Comparison of ENCODE assay signal across 8 mouse cellular contexts in genomic region chr4:124700248-124700971, GRCm38 (mm10). TPM values are rescaled to one million over a fixed set of nuclear protein-coding genes. Genes with fewer than 3 reads are reported as not detected.
DNase-seq lines count a peak whose midpoint lies in the region; ATAC-seq lines count a peak whose summit lies in the region.

Fhl3 (plus strand) TSS chr4:124700701.

- H3K27ac ChIP-seq in forebrain, embryonic 16.5 days (ENCODE audit: low read length), result no peak within 1 kb of the TSS; the same call in 1 of the 2 replicates
- peak within 1 kb of the TSS; percentile 47 for H3K27ac ChIP-seq in hindbrain, embryonic 11.5 days (ENCODE audit: low read depth, low read length)
- H3K27ac ChIP-seq in limb, embryonic 15.5 days, result peak within 1 kb of the TSS; percentile 96
- no peak within 1 kb of the TSS for H3K27ac ChIP-seq in midbrain, embryonic 15.5 days

- WGBS in forebrain, embryonic 16.5 days, result under 1% methylated on average over 44 of the region's 59 CpGs
- WGBS in hindbrain, embryonic 11.5 days, result 2% methylated on average over 38 of the region's 59 CpGs
- WGBS in limb, embryonic 15.5 days, result 1% methylated on average over 43 of the region's 59 CpGs
- WGBS in midbrain, embryonic 15.5 days, result under 1% methylated on average over 57 of the region's 59 CpGs

- peak within 1 kb of the TSS; percentile 99 for H3K4me2 ChIP-seq in forebrain, embryonic 16.5 days (ENCODE audit: low read length)
- peak within 1 kb of the TSS; percentile 97 for H3K4me2 ChIP-seq in hindbrain, embryonic 11.5 days (replicated peaks; ENCODE audit: low read depth, low read length)
- H3K4me2 ChIP-seq in limb, embryonic 15.5 days, result peak within 1 kb of the TSS; percentile 74
- H3K4me2 ChIP-seq in midbrain, embryonic 15.5 days, result peak within 1 kb of the TSS; percentile 81

- no peaks in the 10 kb centered on the region for H3K9me3 ChIP-seq in forebrain, embryonic 16.5 days (ENCODE audit: control insufficient read depth, low read length)
- no peaks in the 10 kb centered on the region for H3K9me3 ChIP-seq in hindbrain, embryonic 11.5 days (ENCODE audit: control insufficient read depth, low read length)
- H3K9me3 ChIP-seq in limb, embryonic 15.5 days, result no peaks in the 10 kb centered on the region
- H3K9me3 ChIP-seq in midbrain, embryonic 15.5 days, result no peaks in the 10 kb centered on the region

- H3K27me3 ChIP-seq in forebrain, embryonic 16.5 days (replicated peaks; ENCODE audit: control insufficient read depth, insufficient read depth, low read length), result peaks cover 12% of the 10 kb centered on the region
- H3K27me3 ChIP-seq in hindbrain, embryonic 11.5 days (ENCODE audit: control insufficient read depth, insufficient read depth, low read length), result peaks cover 10% of the 10 kb centered on the region
- no peaks in the 10 kb centered on the region for H3K27me3 ChIP-seq in limb, embryonic 15.5 days
- peaks cover 12% of the 10 kb centered on the region for H3K27me3 ChIP-seq in midbrain, embryonic 15.5 days (replicated peaks)

- peak; percentile 77 for DNase-seq in CD4-positive helper T cell, adult 2 months (ENCODE audit: low read depth, low spot score)
- peak; percentile 69 for DNase-seq in hindbrain, embryonic 11.5 days (ENCODE audit: low spot score)
- peak; percentile 84 for DNase-seq in testis, postnatal 10 days (ENCODE audit: low spot score)
- no peak for DNase-seq in layer of hippocampus, adult 18-20 months (ENCODE audit: low spot score in 2 of 2)

- peaks cover 40% of the 10 kb centered on the region for H3K4me1 ChIP-seq in forebrain, embryonic 16.5 days (replicated peaks; ENCODE audit: control insufficient read depth, insufficient read depth, low read length)
- H3K4me1 ChIP-seq in hindbrain, embryonic 11.5 days (replicated peaks; ENCODE audit: control insufficient read depth, insufficient read depth, low read length), result 0 out of 2 replicates have a peak, but pooled peaks cover 4% of the 10 kb centered on the region
- H3K4me1 ChIP-seq in limb, embryonic 15.5 days, result peaks cover 57% of the 10 kb centered on the region
- peaks cover 30% of the 10 kb centered on the region for H3K4me1 ChIP-seq in midbrain, embryonic 15.5 days

- H3K4me3 ChIP-seq in forebrain, embryonic 16.5 days (replicated peaks; ENCODE audit: low read length), result peak within 1 kb of the TSS; percentile 69
- H3K4me3 ChIP-seq in hindbrain, embryonic 11.5 days (ENCODE audit: low read depth, low read length), result peak within 1 kb of the TSS; percentile 62
- H3K4me3 ChIP-seq in limb, embryonic 15.5 days, result peak within 1 kb of the TSS; percentile 88
- H3K4me3 ChIP-seq in midbrain, embryonic 15.5 days, result peak within 1 kb of the TSS; percentile 44

- H3K36me3 ChIP-seq in forebrain, embryonic 16.5 days (ENCODE audit: control insufficient read depth, insufficient read depth), result no peaks in the 10 kb centered on the region
- H3K36me3 ChIP-seq in hindbrain, embryonic 11.5 days (ENCODE audit: control insufficient read depth, insufficient read depth, low read length), result no peaks in the 10 kb centered on the region
- H3K36me3 ChIP-seq in limb, embryonic 15.5 days, result no peaks in the 10 kb centered on the region
- H3K36me3 ChIP-seq in midbrain, embryonic 15.5 days (replicated peaks), result no peaks in the 10 kb centered on the region

- H3K9ac ChIP-seq in forebrain, embryonic 16.5 days (replicated peaks; ENCODE audit: low read depth, low read length), result peak within 1 kb of the TSS; percentile 68
- H3K9ac ChIP-seq in hindbrain, embryonic 11.5 days (ENCODE audit: low read depth, low read length), result peak within 1 kb of the TSS; percentile 65
- H3K9ac ChIP-seq in limb, embryonic 15.5 days, result peak within 1 kb of the TSS; percentile 89
- peak within 1 kb of the TSS; percentile 37 for H3K9ac ChIP-seq in midbrain, embryonic 15.5 days

- peak; percentile 40 for ATAC-seq in activated CD4-positive, CD25-positive, alpha-beta regulatory T cell, adult 4 months
- peak; percentile 32 for ATAC-seq in forebrain, embryonic 16.5 days
- ATAC-seq in hindbrain, embryonic 11.5 days (ENCODE audit: low FRiP score), result peak; percentile 66
- ATAC-seq in limb, embryonic 15.5 days (ENCODE audit: insufficient number of reproducible peaks, low FRiP score, low TSS enrichment, low read depth), result peak; percentile 74
- peak; percentile 53 for ATAC-seq in midbrain, embryonic 15.5 days (replicated peaks)

RNA-seq across cellular contexts. Expression of gene Fhl3, which starts in this region (rescaled TPM):
- 10 to 100 TPM in 1 of 2 experiments, 1 to 10 TPM in 1; 7.2 to 14.7 TPM for polyA plus RNA-seq in activated CD4-positive, CD25-positive, alpha-beta regulatory T cell, adult 4 months (2017; shearing (Covaris generic))
- polyA plus RNA-seq in forebrain, embryonic 16.5 days (2015; fragmentation: Nextera tagmentation; extraction: Ambion mirVana), result 1.9 and 2.3 TPM in 2 replicates
- 3.2 and 4.7 TPM in 2 replicates for polyA plus RNA-seq in hindbrain, embryonic 11.5 days (2014; fragmentation: Nextera tagmentation; extraction: Ambion mirVana)
- 11.5 and 15.4 TPM in 2 replicates for polyA plus RNA-seq in limb, embryonic 15.5 days (2015; fragmentation: Nextera tagmentation; extraction: Ambion mirVana)
- 1.6 and 2.2 TPM in 2 replicates for polyA plus RNA-seq in midbrain, embryonic 15.5 days (2015; fragmentation: Nextera tagmentation; extraction: Ambion mirVana)
- total RNA-seq in layer of hippocampus, adult 18-20 months (2021), result 1 to 10 TPM; 1.2 to 1.4 TPM

Comparison
In these comparisons a context has a peak if more than half of its experiments do, and no peak if none do; other contexts are left out.
1. DNase-seq: peak in CD4-positive helper T cell, adult 2 months (single experiment), hindbrain, embryonic 11.5 days (single experiment) and testis, postnatal 10 days (single experiment); none in layer of hippocampus, adult 18-20 months (0 of 2).
2. H3K27ac ChIP-seq: peak in hindbrain, embryonic 11.5 days (single experiment) and limb, embryonic 15.5 days (single experiment); none in forebrain, embryonic 16.5 days (single experiment) and midbrain, embryonic 15.5 days (single experiment).
3. H3K9ac ChIP-seq: peak in every context shown above with its lines; median percentile 89 in limb, embryonic 15.5 days; 68 in forebrain, embryonic 16.5 days; 65 in hindbrain, embryonic 11.5 days; 37 in midbrain, embryonic 15.5 days.
4. Peak in every context shown above with its lines, with median percentiles within 50 percentile points of each other: ATAC-seq, H3K4me2 ChIP-seq and H3K4me3 ChIP-seq.